16 mouse cellular contexts compared by ENCODE assay signal in genomic region chr8:65553376-65554014, GRCm38 (mm10).
"Had no signal": no experiment of that assay in that cellular context is flagged by ENCODE, and none has a peak within 500 bp of the region (broad histone marks: within the 10 kb centered on the region; RNA-seq: fewer than 3 reads in every experiment).

No protein-coding gene starts in this region.

- H3K4me2 ChIP-seq: neural tube, embryonic 13.5 days; neural tube, embryonic 15.5 days; stomach, embryonic 15.5 days had no signal

- H3K9ac ChIP-seq: neural tube, embryonic 13.5 days; neural tube, embryonic 15.5 days; stomach, embryonic 15.5 days had no signal

- H3K27ac ChIP-seq: neural tube, embryonic 13.5 days; neural tube, embryonic 15.5 days; stomach, embryonic 15.5 days; stomach, postnatal 0 days had no signal

- H3K4me3 ChIP-seq: neural tube, embryonic 13.5 days; neural tube, embryonic 15.5 days; stomach, embryonic 15.5 days had no signal

- DNase-seq: retina, postnatal 1 day; right cerebral cortex, adult 18-20 months; right cerebral cortex, postnatal 14 days; right cerebral cortex, postnatal 25 days; right cerebral cortex, postnatal 4 days; spleen, adult 18-20 months; thymus, adult 18-20 months; thymus, adult 2 months; thymus, postnatal 14 days; thymus, postnatal 25 days; thymus, postnatal 36 days; thymus, postnatal 4 days had no signal

- H3K27me3 ChIP-seq: neural tube, embryonic 13.5 days; neural tube, embryonic 15.5 days; stomach, embryonic 15.5 days had no signal

- H3K4me1 ChIP-seq: neural tube, embryonic 13.5 days; neural tube, embryonic 15.5 days; stomach, embryonic 15.5 days had no signal

- H3K9me3 ChIP-seq: neural tube, embryonic 13.5 days; neural tube, embryonic 15.5 days; stomach, embryonic 15.5 days had no signal

- H3K36me3 ChIP-seq: neural tube, embryonic 13.5 days; neural tube, embryonic 15.5 days; stomach, embryonic 15.5 days had no signal
